Mouse (Mus musculus): ENCODE measurements around the gene Ccser2. TPM values are rescaled to one million over a fixed set of nuclear protein-coding genes. Genes with fewer than 3 reads are reported as not detected.

The Ccser2 gene
- polyA plus RNA-seq, 1 experiment from 2014 or later = 11.8 TPM

DNA sequence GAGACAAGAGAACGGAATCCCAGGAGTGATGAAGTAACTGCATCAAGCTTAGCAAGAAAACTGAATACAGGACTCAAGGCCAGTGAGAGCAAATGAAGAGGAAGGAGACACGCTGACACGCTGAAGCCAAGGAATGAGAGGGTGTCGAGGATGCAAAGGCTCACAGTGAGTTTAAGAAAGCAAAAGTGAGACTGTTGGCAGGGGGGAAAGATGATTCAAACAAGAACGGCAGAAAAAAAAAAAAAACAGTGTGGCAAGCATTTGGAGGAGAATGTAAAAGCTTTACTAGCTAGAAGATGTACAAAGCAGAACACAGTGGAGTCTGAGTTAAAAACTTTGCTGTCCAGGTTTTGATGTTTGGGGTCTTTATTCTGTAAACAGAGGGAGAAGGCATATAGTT lies 11.9 kb downstream of the Ccser2 start:
- DNase-seq (no peak), ATAC-seq (no peak)
- H3K4me1 ChIP-seq (ENCODE audit: insufficient read depth) = peaks cover 12% of the 10 kb centered on the region
- H3K27me3 ChIP-seq (ENCODE audit: insufficient read depth, low read length) = no peaks in the 10 kb centered on the region
- no peaks in the 10 kb centered on the region for H3K36me3 ChIP-seq (replicated peaks; ENCODE audit: insufficient read depth, low read length)
- H3K4me3 ChIP-seq (ENCODE audit: low read depth, low read length) = no peak overlapping the region
- TF ChIP-seq CTCF (IDR thresholded peaks at IDR 0.05; ENCODE audit: low read depth) (no peak), EP300 (IDR thresholded peaks at IDR 0.05; ENCODE audit: low read depth) (no peak)
- 0 out of 2 replicates have a peak overlapping the region, but pooled peaks have one; percentile 44 for H3K27ac ChIP-seq (ENCODE audit: low read depth)
- 59% methylated on average over 5 of the region's 5 CpGs for WGBS (ENCODE audit: insufficient replicate concordance)
- H3K9ac ChIP-seq (replicated peaks) = no peak overlapping the region
- H3K9me3 ChIP-seq (ENCODE audit: low read length) = no peaks in the 10 kb centered on the region
- H3K4me2 ChIP-seq (ENCODE audit: low read depth, low read length) = no peak overlapping the region

DNA sequence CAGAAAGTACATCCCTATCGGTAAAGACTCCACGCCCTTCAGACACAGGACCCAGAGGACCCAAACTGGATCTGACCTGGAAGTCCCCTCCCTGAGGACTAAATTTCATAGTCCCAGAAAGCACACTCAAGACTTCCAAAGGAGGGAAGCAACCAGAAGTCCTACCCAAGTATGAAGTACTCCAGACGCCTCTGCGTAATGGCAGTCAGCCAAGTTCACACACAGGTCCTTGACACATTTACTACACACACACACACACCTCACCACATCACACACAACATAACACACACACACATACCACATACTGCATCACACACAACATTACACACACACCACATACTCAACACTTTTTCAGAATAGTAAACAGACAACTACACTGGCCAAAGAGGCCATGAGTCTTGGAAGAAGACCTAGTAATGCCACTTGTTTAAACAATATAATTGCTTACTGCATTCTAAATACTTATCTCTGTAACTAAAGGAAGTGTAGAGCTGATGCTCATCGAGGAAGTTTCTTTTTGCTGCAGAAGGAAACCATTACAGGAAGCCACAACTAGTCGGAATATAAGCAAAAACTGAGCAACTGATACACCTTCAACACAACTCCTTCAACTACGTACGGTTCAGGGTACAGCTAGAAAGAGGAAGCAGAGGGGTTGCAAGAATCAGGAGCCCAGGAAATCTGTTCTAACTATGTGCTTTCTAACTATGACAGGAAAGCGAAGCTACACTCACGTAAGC lies 15.7 kb downstream of the Ccser2 start:
- no peaks in the 10 kb centered on the region for H3K27me3 ChIP-seq (ENCODE audit: insufficient read depth, low read length)
- H3K27ac ChIP-seq (ENCODE audit: low read depth) = no peak overlapping the region
- no peak overlapping the region for H3K9ac ChIP-seq (replicated peaks)
- WGBS (ENCODE audit: insufficient replicate concordance) = 52% methylated on average over 10 of the region's 10 CpGs
- H3K36me3 ChIP-seq (replicated peaks; ENCODE audit: insufficient read depth, low read length) = no peaks in the 10 kb centered on the region
- H3K4me3 ChIP-seq (ENCODE audit: low read depth, low read length) = no peak overlapping the region
- no peak for TF ChIP-seq CTCF (IDR thresholded peaks at IDR 0.05; ENCODE audit: low read depth)
- DNase-seq (no peak), ATAC-seq (no peak)
- no peaks in the 10 kb centered on the region for H3K9me3 ChIP-seq (ENCODE audit: low read length)
- 0 out of 2 replicates have a peak overlapping the region, but pooled peaks have one; percentile 22 for H3K4me2 ChIP-seq (ENCODE audit: low read depth, low read length)
- peaks cover 10% of the 10 kb centered on the region for H3K4me1 ChIP-seq (ENCODE audit: insufficient read depth)

DNA sequence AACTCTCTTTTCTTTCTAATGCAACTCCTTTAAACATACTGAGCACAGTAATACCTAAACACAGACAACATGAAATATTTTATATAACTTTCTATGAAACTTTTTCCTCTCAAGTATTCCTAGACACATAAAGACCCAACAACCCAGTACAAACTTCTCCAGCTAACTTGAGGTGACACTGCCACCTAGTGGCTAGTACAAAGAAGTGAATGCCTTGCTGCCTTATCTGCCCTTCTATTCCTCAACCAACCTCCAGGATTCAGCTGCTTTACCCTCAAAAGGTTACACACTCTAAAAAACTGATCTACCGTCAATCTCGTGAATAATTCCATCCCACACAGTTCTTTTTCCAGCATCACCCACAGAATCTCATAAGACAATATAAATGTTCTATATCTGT lies 16.4 kb downstream of the Ccser2 start:
- peaks cover 6% of the 10 kb centered on the region for H3K4me1 ChIP-seq (ENCODE audit: insufficient read depth)
- no peaks in the 10 kb centered on the region for H3K36me3 ChIP-seq (replicated peaks; ENCODE audit: insufficient read depth, low read length)
- ATAC-seq (no peak), DNase-seq (peak; percentile 24)
- TF ChIP-seq CTCF (IDR thresholded peaks at IDR 0.05; ENCODE audit: low read depth) = peak; percentile 84
- TF ChIP-seq EP300 (IDR thresholded peaks at IDR 0.05; ENCODE audit: low read depth) = no peak
- no peak overlapping the region for H3K4me2 ChIP-seq (ENCODE audit: low read depth, low read length)
- H3K9ac ChIP-seq (replicated peaks) = no peak overlapping the region
- H3K27ac ChIP-seq (ENCODE audit: low read depth) = no peak overlapping the region
- WGBS (ENCODE audit: insufficient replicate concordance) = 12% methylated on average over 2 of the region's 2 CpGs
- H3K4me3 ChIP-seq (ENCODE audit: low read depth, low read length) = no peak overlapping the region
- no peaks in the 10 kb centered on the region for H3K9me3 ChIP-seq (ENCODE audit: low read length)
- H3K27me3 ChIP-seq (ENCODE audit: insufficient read depth, low read length) = no peaks in the 10 kb centered on the region

DNA sequence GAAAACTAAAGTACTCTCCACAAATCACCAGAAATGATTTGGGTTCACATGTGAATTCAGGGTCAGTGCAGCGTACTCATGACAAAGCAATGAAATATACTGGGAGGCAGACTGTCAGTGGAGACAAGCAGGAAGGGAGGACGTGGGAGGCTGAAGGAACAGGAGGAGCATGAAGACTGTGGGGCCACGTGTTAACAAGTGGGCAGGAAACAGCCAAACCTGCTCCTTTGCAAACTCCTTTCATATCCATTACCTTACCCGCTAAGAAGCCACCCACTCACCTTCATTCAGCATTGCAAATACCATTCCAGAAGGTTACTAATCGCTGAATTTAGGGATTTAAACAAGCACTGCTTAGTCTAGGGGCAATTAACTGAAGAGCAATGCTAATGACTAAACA lies 25.9 kb downstream of the Ccser2 start:
- Histone ChIP-seq H3K27ac (ENCODE audit: low read depth) (no peak overlapping the region), H3K4me1 (ENCODE audit: insufficient read depth) (no peaks in the 10 kb centered on the region), H3K4me3 (ENCODE audit: low read depth, low read length) (no peak overlapping the region), H3K36me3 (replicated peaks; ENCODE audit: insufficient read depth, low read length) (peaks cover 10% of the 10 kb centered on the region; the same call in 1 of the 2 replicates), H3K4me2 (ENCODE audit: low read depth, low read length) (no peak overlapping the region), H3K27me3 (ENCODE audit: insufficient read depth, low read length) (no peaks in the 10 kb centered on the region), H3K9me3 (ENCODE audit: low read length) (no peaks in the 10 kb centered on the region), H3K9ac (replicated peaks) (no peak overlapping the region)
- ATAC-seq (no peak), DNase-seq (no peak)
- 54% methylated on average over 5 of the region's 5 CpGs for WGBS (ENCODE audit: insufficient replicate concordance)
- TF ChIP-seq EP300 (IDR thresholded peaks at IDR 0.05; ENCODE audit: low read depth) = no peak
- no peak for TF ChIP-seq CTCF (IDR thresholded peaks at IDR 0.05; ENCODE audit: low read depth)

DNA sequence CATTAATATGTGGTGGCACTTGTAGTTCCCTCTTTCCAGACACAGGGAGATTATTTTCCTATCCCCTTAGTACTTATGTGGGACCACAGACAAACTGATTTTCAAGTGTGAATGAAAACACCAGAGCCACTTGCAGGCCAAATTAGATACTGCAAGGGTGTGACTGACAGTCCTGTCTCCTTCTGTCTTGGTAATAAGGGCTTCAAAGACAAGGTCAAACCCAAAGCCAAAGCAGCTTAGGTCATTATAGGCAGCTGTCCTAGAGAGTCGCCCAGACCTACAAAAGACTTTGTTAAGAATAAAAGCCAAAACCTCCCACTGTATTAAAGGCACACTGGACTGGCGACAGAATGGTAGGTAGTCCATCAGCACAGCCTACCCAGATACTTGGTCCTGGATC lies 30.6 kb downstream of the Ccser2 start:
- no peaks in the 10 kb centered on the region for H3K9me3 ChIP-seq (ENCODE audit: low read length)
- H3K9ac ChIP-seq (replicated peaks) = no peak overlapping the region
- no peak for TF ChIP-seq CTCF (IDR thresholded peaks at IDR 0.05; ENCODE audit: low read depth)
- no peak for TF ChIP-seq EP300 (IDR thresholded peaks at IDR 0.05; ENCODE audit: low read depth)
- H3K4me3 ChIP-seq (ENCODE audit: low read depth, low read length) = no peak overlapping the region
- no peak overlapping the region for H3K27ac ChIP-seq (ENCODE audit: low read depth)
- WGBS (ENCODE audit: insufficient replicate concordance) = 71% methylated on average over 2 of the region's 2 CpGs
- no peak overlapping the region for H3K4me2 ChIP-seq (ENCODE audit: low read depth, low read length)
- no peak for DNase-seq
- no peaks in the 10 kb centered on the region for H3K27me3 ChIP-seq (ENCODE audit: insufficient read depth, low read length)
- no peak for ATAC-seq
- peaks cover 10% of the 10 kb centered on the region; the same call in 1 of the 2 replicates for H3K36me3 ChIP-seq (replicated peaks; ENCODE audit: insufficient read depth, low read length)
- H3K4me1 ChIP-seq (ENCODE audit: insufficient read depth) = no peaks in the 10 kb centered on the region

DNA sequence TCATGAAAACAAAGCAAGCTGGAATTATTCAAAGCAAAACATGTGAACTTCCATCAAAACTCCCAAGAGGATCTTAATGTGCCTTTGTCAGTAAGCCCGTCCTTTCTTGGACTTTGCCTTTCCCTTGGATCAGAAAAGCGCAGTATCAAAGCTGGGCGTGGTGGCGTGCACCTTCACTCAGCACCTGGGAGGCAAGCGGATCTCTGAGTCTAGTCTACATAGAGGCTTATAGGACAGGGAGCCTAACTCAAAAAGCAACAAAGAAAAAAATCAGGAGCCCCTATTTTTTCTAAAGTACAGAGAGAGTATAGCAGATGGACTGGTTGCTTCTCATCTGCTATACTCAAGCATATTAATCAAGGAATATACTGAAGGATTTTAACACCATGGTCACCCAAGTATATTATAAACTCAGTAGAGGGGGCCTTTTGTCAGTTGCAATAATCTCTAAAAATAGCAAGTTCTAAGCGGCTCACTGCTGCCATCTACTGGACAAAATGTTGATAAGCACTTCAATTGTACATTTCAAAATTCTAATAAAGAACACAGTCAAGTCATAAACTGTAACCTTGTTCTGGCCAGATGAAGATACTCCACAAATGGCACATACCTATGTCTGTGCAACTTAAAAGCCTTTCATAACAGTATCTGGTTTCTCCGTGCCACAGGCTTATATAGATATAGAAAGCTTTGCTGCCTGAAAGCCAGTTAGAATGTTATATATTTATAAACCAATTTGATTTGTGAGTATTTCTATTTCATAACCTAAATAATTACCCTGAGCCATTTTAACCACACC lies 31.3 kb downstream of the Ccser2 start:
- Histone ChIP-seq H3K27ac (ENCODE audit: low read depth) (no peak overlapping the region), H3K9ac (replicated peaks) (no peak overlapping the region), H3K4me3 (ENCODE audit: low read depth, low read length) (no peak overlapping the region), H3K9me3 (ENCODE audit: low read length) (no peaks in the 10 kb centered on the region), H3K27me3 (ENCODE audit: insufficient read depth, low read length) (no peaks in the 10 kb centered on the region), H3K4me2 (ENCODE audit: low read depth, low read length) (no peak overlapping the region), H3K36me3 (replicated peaks; ENCODE audit: insufficient read depth, low read length) (peaks cover 10% of the 10 kb centered on the region; the same call in 1 of the 2 replicates), H3K4me1 (ENCODE audit: insufficient read depth) (no peaks in the 10 kb centered on the region)
- ATAC-seq = no peak
- 71% methylated on average over 7 of the region's 7 CpGs for WGBS (ENCODE audit: insufficient replicate concordance)
- TF ChIP-seq EP300 (IDR thresholded peaks at IDR 0.05; ENCODE audit: low read depth) (no peak), CTCF (IDR thresholded peaks at IDR 0.05; ENCODE audit: low read depth) (peak; percentile 74)
- peak; percentile 22 for DNase-seq
